Mouse (Mus musculus) erythroblast, embryonic 14.5 days (primary cell): ENCODE measurements around the gene Fam107b.

Experiments used
- GATA1 ChIP-seq: IDR thresholded peaks from 2 replicates; pipeline ENCODE4 v1.6.1; 2012; ENCODE audit warnings: low read length, inconsistent platforms, mixed read lengths
- TAL1 ChIP-seq: IDR thresholded peaks from 3 replicates; pipeline ENCODE4 v1.6.1; 2012; ENCODE audit warnings: low read length, inconsistent platforms, mixed read lengths

DNA sequence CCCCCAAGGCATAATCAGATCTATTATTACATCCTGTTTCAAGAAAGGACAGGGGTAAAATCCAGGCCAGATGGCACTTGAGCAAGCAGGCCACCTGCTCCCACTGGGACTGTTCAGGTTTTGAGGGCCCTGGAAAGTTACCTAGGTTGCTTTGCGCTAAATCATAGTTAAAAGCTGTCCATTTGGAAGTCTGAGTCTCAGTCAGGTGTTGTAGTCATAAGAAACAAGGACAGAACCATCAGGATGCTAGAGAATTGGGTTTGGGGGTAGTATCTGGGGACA lies 20.6 kb downstream of the Fam107b start:
- TF ChIP-seq GATA1 (no peak), TAL1 (no peak)
